Mouse (Mus musculus): ENCODE results near the gene Asnsd1.

GRCm38 (mm10) chr1:53388762-53389161, 36.2 kb upstream of the Asnsd1 start:
- TF ChIP-seq CTCF (IDR thresholded peaks at IDR 0.05; ENCODE audit: control insufficient read depth, insufficient read depth, low read length) (no peak), POLR2A (IDR thresholded peaks at IDR 0.05; ENCODE audit: borderline replicate concordance, control insufficient read depth, low read depth, low read length) (no peak)
